Mouse (Mus musculus): Measurements from ENCODE around the gene Usp37.
"Not testable (repeated sequence)": the region's sequence is repeated elsewhere in the genome, so short reads cannot be mapped to it uniquely, and the experiment has no call there.

The Usp37 gene

GRCm38 (mm10) chr1:74544184-74544583 is at the start of gene Usp37:
TSS of gene Usp37 (minus strand) at chr1:74544284.
- DNase-seq (ENCODE audit: low spot score): no peak

GRCm38 (mm10) chr1:74587773-74588445 is 43.8 kb upstream of the Usp37 start, which contains the start of the genes Zfp142 and Bcs1l:
TSS of gene Zfp142 (minus strand) at chr1:74588246.
TSS of gene Bcs1l (plus strand) at chr1:74588289.
- peak; percentile 99 for DNase-seq (ENCODE audit: low spot score)

GRCm38 (mm10) chr1:74587233-74587772 is 43.2 kb upstream of the Usp37 start:
- DNase-seq (ENCODE audit: low spot score): no peak

- DNase-seq (ENCODE audit: low spot score): no peak
Observed at GRCm38 (mm10) chr1:74584616-74585398, 40.7 kb upstream of the Usp37 start.

- no peak for DNase-seq (ENCODE audit: low spot score)
Observed at GRCm38 (mm10) chr1:74582621-74583020, 38.5 kb upstream of the Usp37 start.

- DNase-seq (ENCODE audit: low spot score): no peak
Observed at GRCm38 (mm10) chr1:74569739-74570719, 25.9 kb upstream of the Usp37 start.

- DNase-seq (ENCODE audit: low spot score): no peak
Observed at GRCm38 (mm10) chr1:74565834-74566233, 21.8 kb upstream of the Usp37 start.

- no peak for DNase-seq (ENCODE audit: low spot score)
Observed at GRCm38 (mm10) chr1:74559061-74559460, 15.0 kb upstream of the Usp37 start.

- no peak for DNase-seq (ENCODE audit: low spot score)
Observed at GRCm38 (mm10) chr1:74542451-74542961, 1.6 kb downstream of the Usp37 start, which contains the start of gene Plcd4. TSS of gene Plcd4 (plus strand) at chr1:74542888.

- peak; percentile 77 for DNase-seq (ENCODE audit: low spot score)
Observed at GRCm38 (mm10) chr1:74538650-74539049, 5.4 kb downstream of the Usp37 start.

- DNase-seq (ENCODE audit: low spot score): no peak
Observed at GRCm38 (mm10) chr1:74528589-74528988, 15.5 kb downstream of the Usp37 start.

- DNase-seq (ENCODE audit: low spot score): no peak
Observed at GRCm38 (mm10) chr1:74524746-74525145, 19.3 kb downstream of the Usp37 start.

GRCm38 (mm10) chr1:74519875-74520274 is 24.2 kb downstream of the Usp37 start:
- DNase-seq (ENCODE audit: low spot score): no peak

GRCm38 (mm10) chr1:74512999-74513398 is 31.1 kb downstream of the Usp37 start:
- DNase-seq (ENCODE audit: low spot score): not testable (repeated sequence)

- DNase-seq (ENCODE audit: low spot score): no peak
Observed at GRCm38 (mm10) chr1:74511306-74511705, 32.8 kb downstream of the Usp37 start.

- no peak for DNase-seq (ENCODE audit: low spot score)
Observed at GRCm38 (mm10) chr1:74507780-74508179, 36.3 kb downstream of the Usp37 start.

- peak; percentile 90 for DNase-seq (ENCODE audit: low spot score)
Observed at GRCm38 (mm10) chr1:74506471-74506881, 37.6 kb downstream of the Usp37 start.

GRCm38 (mm10) chr1:74505721-74506464 is 38.2 kb downstream of the Usp37 start, which contains the start of gene Cnot9:
TSS of gene Cnot9 (plus strand) at chr1:74506058.
- DNase-seq (ENCODE audit: low spot score): peak; percentile 99

- no peak for DNase-seq (ENCODE audit: low spot score)
Observed at GRCm38 (mm10) chr1:74505393-74505720, 38.7 kb downstream of the Usp37 start.

GRCm38 (mm10) chr1:74501106-74501505 is 43.0 kb downstream of the Usp37 start:
- DNase-seq (ENCODE audit: low spot score): no peak

GRCm38 (mm10) chr1:74485792-74486191 is 58.3 kb downstream of the Usp37 start:
- no peak for DNase-seq (ENCODE audit: low spot score)
